Mouse (Mus musculus): ENCODE measurements around the gene Gm10226. TPM values are rescaled to one million over a fixed set of nuclear protein-coding genes. Genes with fewer than 3 reads are reported as not detected.

Gm10226 gene
- total RNA-seq (2012; rRNA removed) (2.0 and 3.2 TPM in 2 replicates), polyA plus RNA-seq (2012; ENCODE audit: insufficient read depth in 1 of 2, insufficient read length in 2 of 2, low read depth in 1 of 2, low replicate concordance in 2 of 2, missing spikeins in 1 of 2) (1 to 10 TPM in 1 of 2 experiments, not detected in 1; 1.1 TPM)

- no peak within 1 kb of the TSS for H3K9ac ChIP-seq (ENCODE audit: control insufficient read depth, low read depth, low read length, poor library complexity, severe bottlenecking)
- 0 out of 4 replicates have a peak, but pooled peaks cover 0 to 2% of the 10 kb centered on the region in 2 experiments for H3K36me3 ChIP-seq (ENCODE audit: control insufficient read depth in 1 of 2, insufficient read depth in 2 of 2, low read length in 2 of 2)
- TF ChIP-seq CHD1 (IDR thresholded peaks at IDR 0.05; ENCODE audit: low read depth, low read length) (no peak), ZKSCAN1 (IDR thresholded peaks at IDR 0.05; ENCODE audit: low read depth, low read length) (no peak), MAFK (IDR thresholded peaks at IDR 0.05; ENCODE audit: borderline replicate concordance, low read depth, low read length) (no peak), MAX (IDR thresholded peaks at IDR 0.05; ENCODE audit: low read length) (no peak), RAD21 (IDR thresholded peaks at IDR 0.05; ENCODE audit: low read depth, low read length) (no peak), TBP (IDR thresholded peaks at IDR 0.05; ENCODE audit: low read depth, low read length) (no peak)
- H3K4me3 ChIP-seq (ENCODE audit: control insufficient read depth in 1 of 2, insufficient read depth in 1 of 2, low read depth in 2 of 2, low read length in 2 of 2): no peak within 1 kb of the TSS
- no peaks in the 10 kb centered on the region for H3K9me3 ChIP-seq (replicated peaks; ENCODE audit: insufficient read depth, low read length)
- H3K4me1 ChIP-seq (ENCODE audit: control insufficient read depth in 1 of 2, insufficient read depth in 2 of 2, low read length in 2 of 2): peaks cover 0 to 3% of the 10 kb centered on the region in 2 experiments; a peak in 1 of 4 replicates
- DNase-seq (ENCODE audit: low read depth, low spot score): no peak
- no peaks in the 10 kb centered on the region; the same call in 1 of the 2 replicates for H3K79me2 ChIP-seq (ENCODE audit: control insufficient read depth, insufficient read depth, low read length, poor library complexity)
- H3K27ac ChIP-seq (ENCODE audit: control insufficient read depth, low read depth, low read length): no peak within 1 kb of the TSS
- no peaks in the 10 kb centered on the region for H3K27me3 ChIP-seq (ENCODE audit: control insufficient read depth in 1 of 2, insufficient read depth in 2 of 2, low read length in 2 of 2)
Measured at GRCm38 (mm10) chr17:21691560-21691959, at the start of gene Gm10226. Gene Gm10226, plus strand, starts transcription at chr17:21691860.

- H3K27me3 ChIP-seq (ENCODE audit: control insufficient read depth in 1 of 2, insufficient read depth in 2 of 2, low read length in 2 of 2): no peaks in the 10 kb centered on the region
- TF ChIP-seq CTCF (IDR thresholded peaks at IDR 0.05 in 2 of 3, conservative IDR thresholded peaks at IDR 0.05 in 1 of 3; ENCODE audit: control insufficient read depth in 1 of 3, insufficient read depth in 1 of 3, low read depth in 2 of 3, low read length in 3 of 3, poor library complexity in 1 of 3, severe bottlenecking in 1 of 3): no peak
- no peak for TF ChIP-seq ZKSCAN1 (IDR thresholded peaks at IDR 0.05; ENCODE audit: low read depth, low read length)
- no peak for TF ChIP-seq ETS1 (IDR thresholded peaks at IDR 0.05; ENCODE audit: low read depth, low read length)
- H3K4me3 ChIP-seq (ENCODE audit: control insufficient read depth in 1 of 2, insufficient read depth in 1 of 2, low read depth in 2 of 2, low read length in 2 of 2): no peak overlapping the region
- no peaks in the 10 kb centered on the region; a peak in 1 of 4 replicates for H3K36me3 ChIP-seq (ENCODE audit: control insufficient read depth in 1 of 2, insufficient read depth in 2 of 2, low read length in 2 of 2)
- peak; percentile 4 for DNase-seq (ENCODE audit: low read depth, low spot score)
- no peak overlapping the region for H3K27ac ChIP-seq (ENCODE audit: control insufficient read depth, low read depth, low read length)
- H3K9me3 ChIP-seq (replicated peaks; ENCODE audit: insufficient read depth, low read length): no peaks in the 10 kb centered on the region
- no peaks in the 10 kb centered on the region for H3K79me2 ChIP-seq (ENCODE audit: control insufficient read depth, insufficient read depth, low read length, poor library complexity)
- no peak overlapping the region for H3K9ac ChIP-seq (ENCODE audit: control insufficient read depth, low read depth, low read length, poor library complexity, severe bottlenecking)
- no peaks in the 10 kb centered on the region for H3K4me1 ChIP-seq (ENCODE audit: control insufficient read depth in 1 of 2, insufficient read depth in 2 of 2, low read length in 2 of 2)
Measured at GRCm38 (mm10) chr17:21648791-21649190, 42.9 kb upstream of the Gm10226 start.

- peak overlapping the region; percentile 48 for H3K9ac ChIP-seq (ENCODE audit: control insufficient read depth, low read depth, low read length, poor library complexity, severe bottlenecking)
- TF ChIP-seq USF2 (IDR thresholded peaks at IDR 0.05; ENCODE audit: borderline replicate concordance in 1 of 2, insufficient read depth in 1 of 2, low read depth in 1 of 2, low read length in 2 of 2) (no peak), CTCF (IDR thresholded peaks at IDR 0.05 in 2 of 3, conservative IDR thresholded peaks at IDR 0.05 in 1 of 3; ENCODE audit: control insufficient read depth in 1 of 3, insufficient read depth in 1 of 3, low read depth in 2 of 3, low read length in 3 of 3, poor library complexity in 1 of 3, severe bottlenecking in 1 of 3) (peak; percentile 54 to 63 (median 61)), CHD2 (IDR thresholded peaks at IDR 0.05; ENCODE audit: low read length) (no peak), ZC3H11A (IDR thresholded peaks at IDR 0.05; ENCODE audit: low read depth, low read length) (0 out of 2 replicates have a peak, but pooled peaks have one; percentile 19), MXI1 (IDR thresholded peaks at IDR 0.05; ENCODE audit: low read depth, low read length) (no peak), RAD21 (IDR thresholded peaks at IDR 0.05; ENCODE audit: low read depth, low read length) (peak; percentile 31; the same call in 1 of the 2 replicates), SMC3 (IDR thresholded peaks at IDR 0.05; ENCODE audit: low read depth, low read length) (peak; percentile 53), EP300 (IDR thresholded peaks at IDR 0.05; ENCODE audit: low read depth in 1 of 2, low read length in 2 of 2) (no peak)
- DNase-seq (ENCODE audit: low read depth, low spot score): peak; percentile 80
Measured at GRCm38 (mm10) chr17:21649936-21650335, 41.7 kb upstream of the Gm10226 start.

More at GRCm38 (mm10) chr17:21649936-21650335, 41.7 kb upstream of the Gm10226 start:
- Histone ChIP-seq H3K4me1 (ENCODE audit: control insufficient read depth in 1 of 2, insufficient read depth in 2 of 2, low read length in 2 of 2) (no peaks in the 10 kb centered on the region), H3K36me3 (ENCODE audit: control insufficient read depth in 1 of 2, insufficient read depth in 2 of 2, low read length in 2 of 2) (no peaks in the 10 kb centered on the region; a peak in 1 of 4 replicates), H3K9me3 (replicated peaks; ENCODE audit: insufficient read depth, low read length) (no peaks in the 10 kb centered on the region), H3K27ac (ENCODE audit: control insufficient read depth, low read depth, low read length) (peak overlapping the region; percentile 60), H3K4me3 (ENCODE audit: control insufficient read depth in 1 of 2, insufficient read depth in 1 of 2, low read depth in 2 of 2, low read length in 2 of 2) (peak overlapping the region; percentile 44 to 67), H3K27me3 (ENCODE audit: control insufficient read depth in 1 of 2, insufficient read depth in 2 of 2, low read length in 2 of 2) (no peaks in the 10 kb centered on the region), H3K79me2 (ENCODE audit: control insufficient read depth, insufficient read depth, low read length, poor library complexity) (no peaks in the 10 kb centered on the region)

Measured in MEL (cell line).